Mouse (Mus musculus): ENCODE measurements around the gene Eif4e2. TPM values are rescaled to one million over a fixed set of nuclear protein-coding genes. Genes with fewer than 3 reads are reported as not detected.

Eif4e2 gene
- total RNA-seq, 2 experiments from 2014 or later = 86.8 to 90.0 TPM

DNA sequence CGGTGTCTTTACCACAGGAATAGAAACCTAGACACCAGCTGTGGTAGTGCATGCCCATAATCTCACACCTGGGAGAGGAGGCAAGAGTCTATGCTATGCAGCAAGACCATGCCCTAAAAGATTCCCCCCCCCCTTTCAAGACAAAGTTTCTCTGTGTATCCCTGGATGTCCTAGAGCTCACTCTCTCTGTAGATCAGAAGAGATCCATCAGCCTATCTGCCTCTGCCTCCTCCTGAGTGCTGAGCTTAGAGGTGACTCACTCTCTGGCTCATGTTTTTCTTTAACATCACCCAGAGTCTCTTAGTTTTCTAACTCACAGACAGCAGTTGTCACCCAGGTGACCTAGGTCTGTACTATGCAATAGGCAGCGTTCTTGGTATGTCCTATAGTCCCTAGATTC is 45.6 kb downstream of the Eif4e2 start:
- no peak for DNase-seq

DNA sequence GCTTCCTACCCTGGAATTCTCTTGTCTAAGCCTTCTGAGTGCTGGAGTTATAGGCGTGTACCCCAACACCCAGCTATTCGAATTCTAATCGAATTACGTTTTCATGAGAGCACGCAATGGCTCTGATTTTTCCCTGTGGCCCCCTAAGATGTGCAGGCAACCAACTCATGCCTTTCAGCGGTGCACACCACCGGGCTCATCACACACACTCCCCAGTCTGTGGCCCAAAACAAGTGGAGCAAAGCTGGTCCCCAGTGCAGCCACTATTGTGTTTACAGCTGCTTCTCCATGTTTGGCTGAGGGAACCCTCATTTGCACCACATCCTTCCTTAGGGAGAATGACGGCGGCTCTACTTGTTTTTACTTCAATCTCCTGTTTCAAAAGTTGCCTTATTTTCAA is 49.5 kb downstream of the Eif4e2 start:
- DNase-seq = no peak

DNA sequence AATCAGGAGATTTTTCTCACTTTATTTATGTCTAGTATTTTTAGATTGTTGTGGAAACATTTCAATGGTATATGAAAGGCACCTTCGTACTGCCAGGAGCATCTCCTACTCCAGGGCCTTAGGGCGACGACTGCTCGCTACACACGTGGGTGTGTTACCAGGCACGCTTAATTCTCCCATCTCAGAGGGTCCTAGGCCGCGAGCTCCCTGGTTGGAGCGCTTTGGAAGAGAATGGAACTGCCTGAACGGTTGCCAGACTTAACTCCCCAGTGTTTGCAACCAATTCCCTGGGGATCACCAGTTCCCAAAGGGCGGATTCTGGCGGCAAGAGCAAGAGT is 50.1 kb downstream of the Eif4e2 start:
- DNase-seq = no peak

DNA sequence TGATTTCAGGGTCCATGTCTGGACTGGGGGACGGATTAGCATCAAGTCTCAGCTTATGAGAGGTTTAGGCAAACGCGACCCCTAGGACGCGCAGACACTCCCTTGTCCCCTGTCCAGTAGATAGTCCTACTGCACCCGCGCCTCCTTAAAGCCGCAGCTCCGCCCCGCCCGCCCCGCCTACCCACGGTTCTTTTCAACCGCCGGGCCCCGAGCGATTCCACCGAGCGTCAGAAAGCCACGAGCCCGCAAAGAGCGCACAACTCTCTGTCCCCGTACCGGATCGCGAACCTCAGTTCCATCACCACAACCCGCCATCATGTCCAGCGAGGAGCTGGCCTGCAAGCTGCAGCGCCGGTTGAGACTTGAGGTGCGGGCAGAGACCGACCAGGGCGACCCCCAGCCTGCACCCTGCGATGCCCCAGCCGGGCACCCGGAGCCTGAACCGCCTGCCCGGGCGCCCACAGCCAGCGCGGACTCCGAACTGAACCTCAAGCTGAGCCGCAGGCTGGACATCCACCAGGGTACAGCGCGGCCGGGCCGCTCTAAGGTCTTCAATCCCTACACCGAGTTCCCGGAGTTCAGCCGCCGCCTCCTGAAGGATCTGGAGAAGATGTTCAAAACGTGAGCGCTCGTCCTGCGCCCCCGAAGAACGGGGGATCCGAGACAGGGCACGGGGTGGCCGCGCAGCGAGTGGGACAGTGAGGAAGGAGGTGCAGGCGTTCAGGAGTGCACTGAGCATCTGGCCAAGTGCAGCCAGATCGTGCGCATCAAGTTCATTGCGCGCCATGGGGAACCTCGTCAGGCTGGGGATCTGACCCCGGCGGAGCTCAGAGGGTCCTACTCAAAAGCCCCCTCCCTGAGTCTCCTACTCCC is 50.7 kb downstream of the Eif4e2 start, which contains the start of gene Efhd1:
Gene Efhd1 (plus strand): TSS at position 230 of the 873 bp plus-strand sequence.
- DNase-seq = peak; percentile 87 to 90

DNA sequence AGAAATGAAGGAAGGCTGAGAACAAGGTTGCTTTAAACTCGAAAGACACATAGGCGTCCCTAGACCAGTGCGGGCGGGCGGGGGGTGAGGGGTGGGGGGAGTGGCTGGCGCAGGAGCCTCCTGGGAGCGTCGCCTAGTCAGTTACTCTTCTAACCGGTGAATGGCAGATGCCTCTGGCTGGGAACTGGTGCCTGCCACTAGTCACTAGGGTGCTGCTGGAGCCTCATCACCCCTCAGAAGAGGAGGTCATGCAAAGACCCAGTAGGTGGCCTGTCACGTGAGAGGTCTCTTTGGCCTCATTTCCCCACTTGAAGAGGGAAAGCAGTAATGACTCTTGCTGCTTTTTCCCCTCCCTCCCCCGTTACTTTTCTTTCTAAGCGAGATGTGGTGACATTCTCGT is 51.5 kb downstream of the Eif4e2 start:
- DNase-seq = no peak

DNA sequence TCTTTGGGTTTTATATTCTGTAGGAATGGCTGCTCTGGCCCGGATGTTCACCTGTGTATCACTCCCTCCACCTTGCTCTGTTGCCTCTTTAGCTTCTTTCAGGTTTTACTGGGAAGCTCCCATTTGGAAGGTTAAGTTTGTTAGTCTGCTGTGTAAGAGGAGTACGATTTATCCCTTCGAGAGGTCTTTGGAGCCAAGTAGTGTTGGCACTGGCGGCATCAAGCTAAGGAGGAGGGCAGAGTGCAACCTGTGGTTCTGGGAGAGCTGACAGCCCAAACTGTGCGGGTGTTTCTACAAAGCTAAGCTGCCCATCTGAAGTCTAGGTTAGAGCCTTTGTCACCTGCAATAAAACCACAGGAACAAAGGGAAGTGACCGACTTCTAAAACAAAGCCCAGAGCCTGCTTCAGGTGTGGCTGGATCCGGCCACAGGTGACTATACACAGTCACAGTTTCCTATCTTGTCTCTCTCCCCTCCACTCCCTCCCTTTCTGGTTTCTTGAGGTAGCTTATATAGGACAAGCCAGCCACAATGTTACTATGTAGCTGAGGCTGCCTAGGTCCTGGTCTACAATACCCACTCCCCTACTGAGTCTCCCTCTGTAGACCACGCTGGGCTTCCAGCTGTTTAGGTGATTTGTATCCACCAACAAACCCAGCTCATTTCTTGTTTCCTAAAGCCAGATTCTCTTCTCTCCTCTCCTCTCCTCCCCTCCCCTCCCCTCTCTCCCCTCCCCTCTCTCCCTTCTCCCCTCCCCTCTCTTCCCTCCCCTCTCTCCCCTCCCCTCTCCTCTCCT is 52.8 kb downstream of the Eif4e2 start:
- DNase-seq = no peak

DNA sequence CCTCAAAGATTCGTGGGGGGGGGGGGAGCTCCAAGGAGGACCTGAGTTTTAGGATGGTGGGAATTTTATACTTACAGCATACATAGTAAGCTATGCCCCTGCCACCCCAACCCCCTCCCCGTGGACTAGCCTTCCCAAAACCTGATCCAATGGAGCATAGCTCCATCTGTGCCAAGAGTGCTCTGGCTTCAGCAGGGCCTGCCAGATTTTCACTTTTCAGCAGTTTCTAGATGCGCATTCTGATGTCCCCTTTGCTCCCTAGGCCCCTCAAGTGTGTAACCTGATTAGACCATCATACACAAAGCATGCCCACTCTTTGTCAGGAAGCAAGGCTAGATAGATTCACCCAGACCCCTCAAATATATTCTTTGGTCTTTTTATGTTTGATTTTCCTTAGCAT is 56.5 kb downstream of the Eif4e2 start:
- no peak for DNase-seq

DNA sequence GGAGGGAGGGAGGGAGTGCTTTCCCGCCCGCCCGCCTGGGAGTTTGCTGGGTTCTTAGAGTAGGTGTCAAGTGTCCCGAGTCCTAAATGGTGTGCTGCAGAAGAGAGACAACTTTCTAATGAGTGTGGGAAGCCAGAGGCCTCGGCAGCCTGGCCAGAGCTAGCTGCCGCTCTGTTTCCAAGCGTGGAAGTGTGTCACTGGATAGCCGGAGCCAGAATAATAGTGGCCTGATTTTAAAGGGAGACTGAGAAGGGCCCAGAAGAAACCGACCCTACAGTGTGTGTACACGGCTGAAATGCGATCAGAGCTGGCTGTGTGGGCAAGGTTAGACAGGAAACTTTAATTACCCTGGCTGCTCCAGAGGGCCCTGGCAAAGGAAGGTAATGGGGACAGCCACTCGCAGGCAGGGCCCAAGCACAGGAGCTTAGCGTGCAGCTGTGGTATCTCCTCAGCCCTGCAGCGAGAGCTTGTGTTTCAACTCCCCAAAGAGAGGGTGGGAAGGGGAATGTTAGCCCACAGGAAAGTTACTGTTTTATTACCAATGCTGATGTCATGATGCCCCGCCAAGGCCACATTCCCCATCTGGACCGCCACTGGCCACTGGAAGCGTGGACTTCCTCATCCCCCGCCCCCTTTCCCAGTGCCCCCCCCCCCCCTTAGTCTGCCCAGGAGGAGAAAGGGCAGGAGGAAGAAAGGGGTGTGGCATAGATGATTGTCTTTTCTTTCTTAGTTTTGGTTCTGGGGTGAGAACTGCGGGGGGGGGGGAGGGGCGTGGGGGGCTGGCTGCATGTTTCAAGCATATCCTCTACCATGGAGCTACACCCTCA is 57.1 kb downstream of the Eif4e2 start:
- peak; percentile 54 to 56 for DNase-seq

DNA sequence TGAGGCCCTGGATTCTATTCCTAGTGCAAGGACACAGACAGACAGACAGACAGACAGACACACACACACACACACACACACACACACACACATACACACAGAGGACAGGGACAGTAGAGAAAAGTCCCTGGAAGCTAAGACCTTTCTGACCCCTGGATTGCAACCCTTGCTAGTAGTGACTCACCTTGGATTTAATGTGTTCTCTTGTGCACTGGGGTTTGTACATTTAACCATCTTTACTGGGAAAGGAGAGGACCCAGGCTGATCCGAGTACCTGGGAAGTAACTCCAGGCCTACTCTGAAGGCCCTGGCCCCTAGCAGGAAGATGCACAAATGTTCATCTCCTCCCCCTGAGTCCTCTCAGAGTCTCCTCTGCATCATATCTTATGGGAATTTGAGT is 57.9 kb downstream of the Eif4e2 start:
- no peak for DNase-seq

DNA sequence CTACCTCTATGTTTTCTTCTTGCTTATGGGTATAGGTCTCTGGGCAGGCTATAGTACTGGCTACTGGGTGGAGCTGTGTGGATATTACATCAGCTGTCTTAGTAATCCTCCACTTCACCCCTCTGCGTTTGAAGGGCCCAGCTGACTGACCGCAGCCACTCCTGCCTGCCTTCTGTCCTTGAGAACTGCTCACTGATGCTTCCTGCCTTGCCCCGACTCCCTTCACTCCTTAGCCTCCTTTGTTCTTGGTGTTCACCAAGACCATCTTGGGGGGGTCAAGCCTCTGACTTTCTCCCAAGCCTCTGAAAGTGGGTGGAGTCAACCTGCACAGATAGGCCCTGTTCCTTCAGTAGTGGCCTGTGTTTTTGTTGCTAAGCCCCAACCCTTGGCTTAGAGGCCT is 58.7 kb downstream of the Eif4e2 start:
- DNase-seq = peak; percentile 70 to 80

DNA sequence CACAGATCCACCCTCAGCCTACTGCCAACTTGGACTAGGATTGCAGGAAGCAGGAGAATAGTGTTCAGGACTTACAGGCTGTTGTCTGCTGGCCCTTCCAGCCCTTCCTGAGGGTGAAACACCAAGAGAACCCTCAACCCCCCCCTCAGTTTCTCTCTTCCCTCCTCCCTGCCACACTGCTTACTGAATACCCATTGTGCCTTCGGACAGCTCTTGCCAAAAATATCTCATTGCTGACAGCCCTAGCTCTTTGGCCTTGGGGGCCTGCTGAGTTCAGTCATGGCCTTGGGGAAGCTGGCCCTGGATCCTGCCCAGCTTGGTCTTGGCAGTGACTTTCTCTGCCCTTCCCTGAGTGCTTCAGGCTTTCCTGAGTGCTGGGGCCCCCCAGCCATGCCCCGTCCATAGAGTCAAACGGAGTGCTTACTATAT is 59.8 kb downstream of the Eif4e2 start:
- DNase-seq = peak; percentile 88 to 92

DNA sequence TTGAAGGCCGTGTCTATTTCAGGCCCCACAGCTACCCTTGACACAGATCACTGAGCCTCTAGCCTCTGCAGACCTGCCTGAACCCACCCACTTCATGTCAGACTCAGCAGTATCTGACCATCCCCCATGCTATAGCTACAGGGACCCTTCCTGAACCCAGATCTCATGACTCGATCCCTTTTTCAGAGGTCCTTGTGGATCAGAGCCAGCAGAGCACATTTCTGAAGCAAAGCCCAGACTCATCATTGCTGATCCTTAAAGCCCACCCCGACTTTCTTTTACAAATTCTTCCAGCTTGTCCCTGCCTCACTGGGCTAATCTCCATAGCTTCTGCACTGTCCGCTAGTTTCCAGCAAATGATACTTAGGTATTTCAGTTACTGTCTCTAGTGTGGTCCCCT is 60.4 kb downstream of the Eif4e2 start:
- no peak for DNase-seq

DNA sequence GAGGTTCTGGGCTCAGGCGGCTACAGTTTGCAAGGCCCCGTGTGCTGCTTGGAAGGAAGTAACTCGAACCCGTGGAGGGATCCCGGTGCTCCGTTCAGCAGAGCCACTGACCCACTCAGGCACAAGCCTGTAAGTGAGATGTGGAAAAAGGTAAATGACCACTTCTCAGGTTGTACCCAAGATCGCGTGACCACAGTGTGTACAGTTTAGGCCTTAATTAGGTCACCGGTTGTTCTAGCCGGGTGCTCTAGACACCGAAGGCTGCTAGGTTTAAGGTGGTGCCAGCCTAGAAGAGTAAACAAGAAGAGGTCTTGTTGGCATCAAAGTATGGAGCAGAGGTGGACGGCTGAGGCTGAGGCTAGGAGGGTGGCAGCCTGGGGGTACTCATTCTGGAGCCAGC is 61.4 kb downstream of the Eif4e2 start:
- DNase-seq = no peak

DNA sequence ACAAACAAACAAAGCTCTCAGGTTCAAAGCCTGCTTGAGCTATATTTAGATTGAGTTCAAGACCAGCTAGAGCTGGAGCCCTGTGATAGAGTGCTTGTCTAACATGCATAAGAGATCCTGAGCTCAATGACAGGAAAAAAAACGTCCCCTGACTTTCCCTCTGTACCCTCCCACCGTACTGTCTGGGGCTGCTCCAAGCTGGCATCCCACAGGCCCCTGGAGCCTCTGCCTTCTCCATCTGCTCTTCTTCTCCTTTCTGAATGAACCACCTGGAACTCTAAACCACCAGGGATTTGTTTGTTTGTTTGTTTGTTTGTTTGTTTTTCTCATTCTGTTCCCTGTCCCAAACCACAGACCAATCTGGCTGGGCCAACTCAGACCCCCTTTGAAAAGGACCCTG is 62.3 kb downstream of the Eif4e2 start:
- DNase-seq = no peak

DNA sequence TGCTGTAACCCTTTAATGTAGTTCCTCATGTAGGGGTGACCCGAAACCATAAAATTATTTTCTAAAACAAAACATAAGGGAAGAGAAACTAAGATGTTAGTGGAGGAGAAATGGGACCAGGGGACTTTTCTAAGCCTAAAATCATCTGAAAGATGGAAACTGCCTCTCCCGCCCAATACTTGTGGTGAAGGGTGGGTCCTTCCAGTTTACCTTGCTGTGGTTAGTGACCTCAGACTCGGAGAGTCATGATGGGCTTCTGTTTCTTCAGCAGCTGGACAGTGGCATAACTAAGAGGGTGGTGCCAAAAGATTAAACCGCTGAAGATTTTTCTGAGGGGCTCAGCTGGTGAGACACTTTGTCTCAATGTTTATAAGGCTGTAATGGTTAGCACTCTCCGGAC is 66.6 kb downstream of the Eif4e2 start:
- DNase-seq = no peak

DNA sequence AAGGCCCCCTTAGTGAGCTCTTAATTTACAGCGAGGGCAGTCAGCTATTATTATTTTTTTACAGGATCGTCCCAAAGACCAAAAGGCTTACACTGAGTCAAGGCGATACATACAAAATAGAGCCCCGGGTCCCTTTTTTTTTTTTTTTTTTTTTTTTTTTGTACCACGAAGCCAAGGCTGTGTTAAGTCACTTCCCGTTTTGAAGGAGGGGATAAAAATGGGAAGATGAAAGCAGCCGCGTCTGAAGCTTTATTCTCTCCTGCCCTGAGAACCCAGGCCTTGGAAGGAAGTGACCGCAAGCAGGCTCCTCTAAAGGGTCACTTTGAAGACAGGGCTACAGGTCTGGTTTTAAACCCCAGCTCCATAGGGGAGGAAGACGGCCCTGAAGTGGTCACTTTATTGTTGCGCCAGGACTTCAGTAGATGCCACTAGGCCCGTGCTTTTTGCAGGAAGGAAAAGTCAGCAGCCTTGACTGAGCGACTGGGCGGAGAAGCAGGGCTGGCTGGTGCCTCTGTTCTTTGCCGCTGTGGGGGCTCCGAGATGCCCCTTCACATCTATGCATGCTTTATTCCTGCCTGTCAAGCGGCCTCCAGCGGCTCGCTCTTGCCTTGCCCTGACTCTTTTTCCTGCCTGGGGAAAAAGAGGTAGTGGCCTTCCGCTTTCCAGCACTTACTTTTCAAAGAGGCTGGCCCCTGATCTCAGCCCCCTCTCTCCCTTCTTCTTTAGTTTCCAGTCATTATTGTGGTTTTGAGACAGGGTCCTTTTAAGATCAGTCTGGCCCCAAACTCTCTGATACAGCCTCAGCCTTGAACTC is 68.1 kb downstream of the Eif4e2 start:
- DNase-seq = peak in 1 of 2 experiments; percentile 59

DNA sequence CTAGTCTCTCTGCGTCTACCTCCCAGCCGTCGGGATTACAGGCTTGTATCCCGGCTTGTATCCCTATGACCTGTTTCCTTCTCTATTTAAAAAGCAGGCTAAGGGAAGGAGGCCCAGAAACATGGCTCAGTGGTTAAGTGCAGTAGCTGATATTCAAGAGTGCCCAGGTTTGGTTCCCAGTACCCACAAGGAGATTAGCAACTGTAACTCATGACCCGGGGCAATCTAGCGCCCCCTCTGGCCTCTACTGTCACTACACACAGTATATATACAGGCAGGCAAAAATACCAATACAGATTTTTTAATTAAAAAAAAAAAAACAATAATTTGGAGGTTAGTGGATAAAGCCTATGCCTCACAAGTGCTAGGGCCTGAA is 68.7 kb downstream of the Eif4e2 start:
- no peak for DNase-seq

DNA sequence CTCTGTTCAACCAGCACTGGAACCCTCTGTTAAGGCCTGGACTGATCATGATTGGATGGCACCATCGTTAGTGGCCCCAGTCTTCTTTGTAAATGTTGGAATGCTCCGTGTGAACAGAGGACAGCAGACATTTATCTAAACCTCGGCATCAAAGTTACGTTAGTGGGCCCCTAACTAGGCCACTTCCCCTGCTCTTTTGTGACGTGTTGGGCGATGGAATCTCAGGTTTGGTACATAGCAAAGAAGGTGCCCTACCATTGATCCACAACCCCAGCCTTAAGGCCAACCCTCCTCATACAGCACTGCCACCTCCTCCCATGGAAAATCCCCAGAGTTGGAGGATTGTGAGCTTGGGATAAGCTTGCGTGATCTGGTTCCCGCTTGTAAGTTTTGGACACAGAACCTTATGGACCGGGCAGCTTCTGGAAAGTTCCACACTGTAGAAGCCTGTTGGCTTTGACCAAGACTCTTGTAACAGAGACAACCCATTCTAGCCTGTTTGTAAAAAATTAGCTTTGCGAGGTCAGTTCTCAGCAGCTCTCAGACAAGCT is 69.8 kb downstream of the Eif4e2 start:
- DNase-seq = no peak

DNA sequence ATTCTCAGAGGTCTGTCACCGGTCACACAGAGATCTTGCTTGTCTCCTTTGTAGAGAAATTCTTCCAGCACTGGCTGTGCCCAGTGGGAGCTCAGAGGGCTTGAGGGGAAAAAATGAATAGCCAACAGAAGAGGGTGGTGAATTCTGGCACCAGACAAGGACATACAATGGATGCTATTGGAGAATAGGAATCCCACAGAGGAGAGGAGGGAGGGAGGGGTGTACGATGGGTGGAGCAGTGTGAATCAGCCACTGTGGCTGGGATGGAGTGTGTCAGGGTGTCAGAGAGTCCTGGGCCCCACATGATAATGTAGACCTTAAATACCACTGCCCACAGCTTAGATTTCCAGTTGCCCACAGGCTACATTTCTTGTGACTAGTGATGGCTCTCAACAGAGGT is 73.4 kb downstream of the Eif4e2 start:
- peak in 1 of 2 experiments; percentile 63 for DNase-seq

All from adrenal gland, postnatal 36 days (tissue).